Mouse (Mus musculus): ENCODE measurements around the gene Tle2. TPM values are rescaled to one million over a fixed set of nuclear protein-coding genes. Genes with fewer than 3 reads are reported as not detected.
A peak's percentile ranks its signal among the peaks of the same experiment; 100 is the strongest.

The Tle2 gene
- polyA plus RNA-seq, 2 experiments = 38.1 to 250 TPM

DNA sequence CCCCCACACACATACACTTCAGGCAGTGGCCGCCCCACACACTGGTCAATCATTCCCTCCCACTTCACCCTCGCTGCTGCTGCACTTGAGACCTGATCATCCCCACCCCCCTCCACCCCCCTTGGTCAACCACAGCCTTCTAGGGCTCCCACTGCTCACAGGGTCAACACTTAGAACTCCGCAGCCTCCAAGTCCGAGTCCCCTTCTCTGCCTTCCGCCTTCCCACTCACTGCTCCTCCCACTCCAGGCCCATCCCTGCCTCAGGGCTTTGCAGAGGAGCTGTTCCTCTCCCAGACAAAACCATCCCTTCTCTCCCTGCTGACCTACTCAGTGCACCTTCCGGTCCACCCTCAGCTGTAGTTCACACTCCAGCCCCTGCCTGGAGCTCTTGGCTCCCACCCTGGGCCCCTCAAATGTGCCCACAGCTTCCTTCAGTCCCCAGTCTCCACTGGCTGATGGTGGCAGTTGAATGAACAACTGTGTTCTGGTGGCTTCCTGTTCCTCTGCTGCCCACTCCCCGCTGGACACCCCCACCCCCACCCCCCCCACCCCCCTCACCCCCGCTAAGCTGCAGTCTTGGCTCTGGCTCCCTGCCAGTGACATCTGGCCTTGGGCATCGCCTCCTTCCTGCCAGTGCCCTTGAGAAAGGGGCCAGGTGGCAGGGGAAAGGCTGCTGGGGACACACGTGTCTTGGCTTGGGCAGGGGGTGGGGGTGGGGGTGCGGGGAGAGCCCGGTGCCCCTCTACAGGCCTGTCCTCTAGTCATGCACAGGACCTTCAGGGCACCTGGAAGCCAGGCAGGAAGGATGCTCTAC is 23.0 kb downstream of the Tle2 start:
- Histone ChIP-seq H3K9ac (ENCODE audit: low read depth, low read length, severe bottlenecking) (peak overlapping the region; percentile 25), H3K27me3 (ENCODE audit: control insufficient read depth, insufficient read depth, low read length) (no peaks in the 10 kb centered on the region), H3K27ac (replicated peaks; ENCODE audit: low read depth, low read length) (peak overlapping the region; percentile 75), H3K4me3 (replicated peaks; ENCODE audit: low read length) (peak overlapping the region; percentile 10; the same call in 1 of the 2 replicates), H3K36me3 (ENCODE audit: control insufficient read depth, insufficient read depth, low read length) (no peaks in the 10 kb centered on the region), H3K4me2 (replicated peaks; ENCODE audit: low read depth, low read length, severe bottlenecking) (peak overlapping the region; percentile 40), H3K4me1 (ENCODE audit: control insufficient read depth, insufficient read depth, low read length) (peaks cover 50% of the 10 kb centered on the region), H3K9me3 (ENCODE audit: control insufficient read depth, low read length) (no peaks in the 10 kb centered on the region)
- ATAC-seq (ENCODE audit: low FRiP score, low read depth) (peak; percentile 23), DNase-seq (ENCODE audit: low spot score) (peak; percentile 38)
- WGBS = 3% methylated on average over 11 of the region's 12 CpGs
- no peak for TF ChIP-seq POLR2A (IDR thresholded peaks at IDR 0.05; ENCODE audit: borderline replicate concordance, extremely low read depth, insufficient read depth, insufficient read length)

DNA sequence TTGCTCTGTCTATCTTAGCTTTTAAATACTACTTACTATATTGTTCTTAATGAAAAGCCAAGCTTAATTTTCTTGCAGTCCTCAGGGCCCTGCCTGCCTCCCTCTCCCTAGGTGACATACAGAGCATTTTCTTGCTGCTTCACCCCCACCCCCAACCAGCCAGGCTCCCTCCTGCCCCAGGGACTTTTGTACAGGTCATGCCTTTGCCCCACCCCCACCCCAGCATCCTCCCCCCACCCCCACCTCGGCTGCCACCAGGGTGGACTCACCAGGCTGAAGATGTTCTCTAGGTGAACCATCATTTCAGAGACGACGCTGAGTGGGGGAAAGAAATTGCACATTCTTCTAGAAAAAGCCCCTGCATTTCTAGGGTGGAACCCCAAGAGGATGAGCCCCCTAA is 24.0 kb downstream of the Tle2 start:
- H3K4me2 ChIP-seq (replicated peaks; ENCODE audit: low read depth, low read length, severe bottlenecking) = no peak overlapping the region
- peaks cover 54% of the 10 kb centered on the region for H3K4me1 ChIP-seq (ENCODE audit: control insufficient read depth, insufficient read depth, low read length)
- no peak for ATAC-seq (ENCODE audit: low FRiP score, low read depth)
- H3K9me3 ChIP-seq (ENCODE audit: control insufficient read depth, low read length) = no peaks in the 10 kb centered on the region
- H3K4me3 ChIP-seq (replicated peaks; ENCODE audit: low read length) = no peak overlapping the region
- no peak overlapping the region for H3K9ac ChIP-seq (ENCODE audit: low read depth, low read length, severe bottlenecking)
- no peak overlapping the region for H3K27ac ChIP-seq (replicated peaks; ENCODE audit: low read depth, low read length)
- H3K27me3 ChIP-seq (ENCODE audit: control insufficient read depth, insufficient read depth, low read length) = no peaks in the 10 kb centered on the region
- TF ChIP-seq POLR2A (IDR thresholded peaks at IDR 0.05; ENCODE audit: borderline replicate concordance, extremely low read depth, insufficient read depth, insufficient read length) = no peak
- no peak for DNase-seq (ENCODE audit: low spot score)
- WGBS = 33% methylated on average over 3 of the region's 3 CpGs
- no peaks in the 10 kb centered on the region for H3K36me3 ChIP-seq (ENCODE audit: control insufficient read depth, insufficient read depth, low read length)

DNA sequence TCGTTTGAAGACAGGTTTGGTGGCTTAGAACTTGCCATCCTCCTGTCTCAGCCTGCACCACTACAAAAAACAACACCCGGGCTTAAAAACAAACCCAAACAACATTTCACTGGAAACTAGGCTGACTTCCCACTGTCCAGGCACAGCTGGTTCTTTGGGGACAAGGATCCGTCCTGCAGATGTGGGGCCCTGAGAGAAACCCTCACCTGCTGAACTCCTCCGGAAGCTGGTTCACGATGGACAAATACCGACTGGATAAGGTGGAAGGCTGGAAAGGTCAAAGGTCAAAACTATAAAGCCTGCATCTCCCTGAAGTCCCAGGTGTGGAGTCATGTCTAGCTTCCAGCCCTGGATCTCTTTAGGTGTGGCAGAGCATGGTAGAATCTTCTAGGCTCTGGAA is 24.5 kb downstream of the Tle2 start:
- Histone ChIP-seq H3K4me1 (ENCODE audit: control insufficient read depth, insufficient read depth, low read length) (peaks cover 54% of the 10 kb centered on the region), H3K4me3 (replicated peaks; ENCODE audit: low read length) (no peak overlapping the region), H3K9ac (ENCODE audit: low read depth, low read length, severe bottlenecking) (no peak overlapping the region), H3K9me3 (ENCODE audit: control insufficient read depth, low read length) (no peaks in the 10 kb centered on the region), H3K27me3 (ENCODE audit: control insufficient read depth, insufficient read depth, low read length) (no peaks in the 10 kb centered on the region), H3K36me3 (ENCODE audit: control insufficient read depth, insufficient read depth, low read length) (no peaks in the 10 kb centered on the region), H3K4me2 (replicated peaks; ENCODE audit: low read depth, low read length, severe bottlenecking) (no peak overlapping the region), H3K27ac (replicated peaks; ENCODE audit: low read depth, low read length) (no peak overlapping the region)
- WGBS = 22% methylated on average over 6 of the region's 6 CpGs
- no peak for DNase-seq (ENCODE audit: low spot score)
- no peak for ATAC-seq (ENCODE audit: low FRiP score, low read depth)
- no peak for TF ChIP-seq POLR2A (IDR thresholded peaks at IDR 0.05; ENCODE audit: borderline replicate concordance, extremely low read depth, insufficient read depth, insufficient read length)

DNA sequence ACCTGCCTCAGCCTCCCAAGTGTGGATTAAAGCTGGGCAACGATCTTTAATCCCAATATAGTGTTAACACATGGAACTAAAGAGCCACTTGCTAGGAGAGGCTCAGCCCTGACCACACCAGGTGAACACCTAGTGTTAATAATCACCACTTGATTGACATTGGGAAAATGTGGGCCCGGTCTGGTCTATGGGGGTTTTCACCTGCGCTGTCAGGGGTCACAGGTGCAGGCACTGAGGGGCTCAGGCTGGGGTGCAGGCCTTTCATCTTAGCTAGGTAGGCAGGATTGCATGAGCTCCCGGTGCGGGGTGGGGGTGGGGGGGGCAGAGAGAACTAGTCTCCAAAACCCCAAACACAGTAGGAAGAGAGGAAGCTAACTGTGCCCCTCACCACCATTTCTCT is 25.3 kb downstream of the Tle2 start:
- Histone ChIP-seq H3K27ac (replicated peaks; ENCODE audit: low read depth, low read length) (no peak overlapping the region), H3K27me3 (ENCODE audit: control insufficient read depth, insufficient read depth, low read length) (no peaks in the 10 kb centered on the region), H3K4me3 (replicated peaks; ENCODE audit: low read length) (no peak overlapping the region), H3K9me3 (ENCODE audit: control insufficient read depth, low read length) (no peaks in the 10 kb centered on the region), H3K36me3 (ENCODE audit: control insufficient read depth, insufficient read depth, low read length) (no peaks in the 10 kb centered on the region), H3K4me1 (ENCODE audit: control insufficient read depth, insufficient read depth, low read length) (peaks cover 58% of the 10 kb centered on the region), H3K4me2 (replicated peaks; ENCODE audit: low read depth, low read length, severe bottlenecking) (no peak overlapping the region), H3K9ac (ENCODE audit: low read depth, low read length, severe bottlenecking) (no peak overlapping the region)
- DNase-seq (ENCODE audit: low spot score) (no peak), ATAC-seq (ENCODE audit: low FRiP score, low read depth) (no peak)
- WGBS = 57% methylated on average over 5 of the region's 5 CpGs
- no peak for TF ChIP-seq POLR2A (IDR thresholded peaks at IDR 0.05; ENCODE audit: borderline replicate concordance, extremely low read depth, insufficient read depth, insufficient read length)

DNA sequence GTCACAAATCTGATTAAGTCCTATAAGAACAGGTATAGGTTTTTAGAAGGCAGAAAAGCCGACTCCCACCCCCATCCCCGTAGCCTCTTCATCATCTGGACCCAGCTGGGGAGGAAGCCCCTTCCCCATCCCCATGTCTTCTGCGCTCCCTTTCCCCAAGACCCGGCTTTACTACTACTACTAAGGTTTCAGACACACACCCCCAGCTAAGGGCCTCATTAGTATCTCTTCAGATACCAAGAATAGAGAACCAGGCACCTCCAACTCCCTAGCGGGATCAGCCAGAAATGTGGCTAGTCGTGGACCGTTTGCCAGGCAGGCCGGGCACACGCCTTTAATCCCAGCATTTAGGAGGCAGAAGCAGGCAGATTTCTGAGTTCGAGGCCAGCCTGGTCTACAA is 25.7 kb downstream of the Tle2 start:
- Histone ChIP-seq H3K4me1 (ENCODE audit: control insufficient read depth, insufficient read depth, low read length) (peaks cover 60% of the 10 kb centered on the region), H3K9ac (ENCODE audit: low read depth, low read length, severe bottlenecking) (no peak overlapping the region), H3K27ac (replicated peaks; ENCODE audit: low read depth, low read length) (no peak overlapping the region; the same call in 1 of the 2 replicates), H3K4me3 (replicated peaks; ENCODE audit: low read length) (no peak overlapping the region; the same call in 1 of the 2 replicates), H3K4me2 (replicated peaks; ENCODE audit: low read depth, low read length, severe bottlenecking) (no peak overlapping the region), H3K9me3 (ENCODE audit: control insufficient read depth, low read length) (no peaks in the 10 kb centered on the region), H3K27me3 (ENCODE audit: control insufficient read depth, insufficient read depth, low read length) (no peaks in the 10 kb centered on the region), H3K36me3 (ENCODE audit: control insufficient read depth, insufficient read depth, low read length) (no peaks in the 10 kb centered on the region)
- no peak for ATAC-seq (ENCODE audit: low FRiP score, low read depth)
- DNase-seq (ENCODE audit: low spot score) = no peak
- no peak for TF ChIP-seq POLR2A (IDR thresholded peaks at IDR 0.05; ENCODE audit: borderline replicate concordance, extremely low read depth, insufficient read depth, insufficient read length)
- WGBS = 42% methylated on average over 10 of the region's 10 CpGs
